In the genomic region with DNA sequence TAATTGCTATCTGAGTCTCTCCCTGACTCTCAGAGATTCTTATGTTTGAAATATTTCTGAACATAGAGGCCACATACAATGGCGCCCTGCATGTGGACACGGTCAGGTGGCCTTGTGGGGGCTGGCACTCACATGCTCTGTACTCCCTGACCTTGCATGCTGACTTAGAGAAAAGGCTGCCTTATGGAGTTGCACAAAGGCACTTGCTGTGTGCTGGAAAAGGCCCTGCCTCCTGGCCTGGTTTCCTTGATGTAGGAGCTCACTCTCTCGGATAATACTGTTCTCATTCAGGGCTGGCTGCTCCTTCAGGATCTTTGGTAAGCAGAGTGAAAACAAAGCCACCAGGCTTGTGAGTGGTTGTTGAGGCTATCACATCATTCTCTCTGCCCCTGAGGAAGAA, we compare ENCODE assay signal across 16 mouse cellular contexts. TPM values are rescaled to one million over a fixed set of nuclear protein-coding genes. Genes with fewer than 3 reads are reported as not detected.
DNase-seq lines count a peak whose midpoint lies in the region; ATAC-seq and TF ChIP-seq lines count a peak whose summit lies in the region.
"Had no signal": no experiment of that assay in that cellular context is flagged by ENCODE, and none has a peak within 500 bp of the region (broad histone marks: within the 10 kb centered on the region; RNA-seq: fewer than 3 reads in every experiment).

No protein-coding gene starts in this region.

- H3K27me3 ChIP-seq in kidney, adult 2 months (replicated peaks; ENCODE audit: control insufficient read depth, insufficient read depth, low read length), result no peaks in the 10 kb centered on the region
- H3K27me3 ChIP-seq in embryonic facial prominence, embryonic 14.5 days (replicated peaks; ENCODE audit: control insufficient read depth, insufficient read depth, low read length), result no peaks in the 10 kb centered on the region
- H3K27me3 ChIP-seq in kidney, embryonic 16.5 days (ENCODE audit: insufficient read depth, low read length), result no peaks in the 10 kb centered on the region
- no peaks in the 10 kb centered on the region for H3K27me3 ChIP-seq in neural tube, embryonic 14.5 days (ENCODE audit: control insufficient read depth, insufficient read depth, low read length)
- H3K27me3 ChIP-seq: CH12.LX; limb, embryonic 12.5 days had no signal

- peak; percentile 47 for DNase-seq in kidney, adult 2 months
- no peak for DNase-seq in kidney, postnatal 14 days
- peak; percentile 27 for DNase-seq in embryonic facial prominence, embryonic 14.5 days (ENCODE audit: low spot score)
- no peak for DNase-seq in adrenal gland, adult 8-10 months
- no peak for DNase-seq in thymus, postnatal 0 days (ENCODE audit: low spot score)
- DNase-seq: cerebellum, adult 9-10 months; embryo, embryonic 11 days; gastrocnemius, postnatal 14 days; heart, postnatal 14 days; lung, postnatal 4 days; right cerebral cortex, postnatal 4 days had no signal

- H3K4me2 ChIP-seq in embryonic facial prominence, embryonic 14.5 days (ENCODE audit: low read depth, low read length), result no peak overlapping the region
- H3K4me2 ChIP-seq in kidney, embryonic 16.5 days (replicated peaks; ENCODE audit: low read depth, low read length), result no peak overlapping the region
- no peak overlapping the region for H3K4me2 ChIP-seq in neural tube, embryonic 14.5 days (ENCODE audit: low read depth, low read length)
- H3K4me2 ChIP-seq: limb, embryonic 12.5 days had no signal

- 27% methylated on average over 3 of the region's 3 CpGs for WGBS in kidney, adult 2 months
- WGBS in embryonic facial prominence, embryonic 14.5 days, result 61% methylated on average over 3 of the region's 3 CpGs
- WGBS in kidney, embryonic 16.5 days, result 59% methylated on average over 3 of the region's 3 CpGs
- WGBS in neural tube, embryonic 14.5 days, result 47% methylated on average over 3 of the region's 3 CpGs

- no peak overlapping the region for H3K4me3 ChIP-seq in kidney, adult 2 months (ENCODE audit: insufficient read depth, low read depth, low read length)
- H3K4me3 ChIP-seq in embryonic facial prominence, embryonic 14.5 days (ENCODE audit: low read depth, low read length), result no peak overlapping the region
- H3K4me3 ChIP-seq in kidney, embryonic 16.5 days (ENCODE audit: low read length), result no peak overlapping the region
- H3K4me3 ChIP-seq in neural tube, embryonic 14.5 days (ENCODE audit: low read depth, low read length), result no peak overlapping the region
- H3K4me3 ChIP-seq: limb, embryonic 12.5 days had no signal

- H3K9me3 ChIP-seq in embryonic facial prominence, embryonic 14.5 days (ENCODE audit: control insufficient read depth, low read length), result no peaks in the 10 kb centered on the region
- H3K9me3 ChIP-seq in kidney, embryonic 16.5 days (ENCODE audit: low read length), result no peaks in the 10 kb centered on the region
- no peaks in the 10 kb centered on the region for H3K9me3 ChIP-seq in neural tube, embryonic 14.5 days (ENCODE audit: control insufficient read depth, low read length)
- H3K9me3 ChIP-seq: limb, embryonic 12.5 days had no signal

- H3K27ac ChIP-seq in kidney, adult 2 months (ENCODE audit: insufficient read depth, low read depth, low read length), result peak overlapping the region; percentile 14; the same call in 1 of the 2 replicates
- no peak overlapping the region for H3K27ac ChIP-seq in embryonic facial prominence, embryonic 14.5 days (replicated peaks; ENCODE audit: low read depth, low read length)
- H3K27ac ChIP-seq in kidney, embryonic 16.5 days (ENCODE audit: low read length), result peak overlapping the region; percentile 63
- H3K27ac ChIP-seq in neural tube, embryonic 14.5 days (ENCODE audit: low read depth, low read length), result peak overlapping the region; percentile 34; the same call in 1 of the 2 replicates

- no peak for TF ChIP-seq CTCF in kidney, adult 2 months (conservative IDR thresholded peaks at IDR 0.05; ENCODE audit: insufficient read depth, insufficient read length, low read depth, low read length)

- no peak overlapping the region for H3K9ac ChIP-seq in embryonic facial prominence, embryonic 14.5 days (ENCODE audit: low read depth, low read length)
- H3K9ac ChIP-seq in kidney, embryonic 16.5 days (replicated peaks; ENCODE audit: low read length), result no peak overlapping the region
- H3K9ac ChIP-seq in neural tube, embryonic 14.5 days (replicated peaks; ENCODE audit: low read depth, low read length), result no peak overlapping the region
- H3K9ac ChIP-seq: limb, embryonic 12.5 days had no signal

- H3K4me1 ChIP-seq in kidney, adult 2 months (ENCODE audit: control insufficient read depth, insufficient read depth, low read length), result peaks cover 42% of the 10 kb centered on the region
- peaks cover 10% of the 10 kb centered on the region for H3K4me1 ChIP-seq in embryonic facial prominence, embryonic 14.5 days (ENCODE audit: control insufficient read depth, insufficient read depth, low read length)
- H3K4me1 ChIP-seq in kidney, embryonic 16.5 days (ENCODE audit: insufficient read depth, low read length), result peaks cover 33% of the 10 kb centered on the region
- H3K4me1 ChIP-seq in neural tube, embryonic 14.5 days (ENCODE audit: control insufficient read depth, insufficient read depth, low read length), result peaks cover 16% of the 10 kb centered on the region

- no peak for ATAC-seq in embryonic facial prominence, embryonic 14.5 days (ENCODE audit: low read depth)
- ATAC-seq in kidney, embryonic 16.5 days (ENCODE audit: low FRiP score, low TSS enrichment), result no peak
- no peak for ATAC-seq in neural tube, embryonic 14.5 days (ENCODE audit: low read depth)
- no peak for ATAC-seq in megakaryocyte, adult 5-6 weeks (ENCODE audit: poor library complexity, severe bottlenecking)

- no peak for TF ChIP-seq POLR2A in kidney, adult 2 months (IDR thresholded peaks at IDR 0.05; ENCODE audit: low read depth, low read length)

- H3K36me3 ChIP-seq in kidney, adult 2 months (ENCODE audit: control insufficient read depth, insufficient read depth, low read length), result no peaks in the 10 kb centered on the region
- H3K36me3 ChIP-seq in embryonic facial prominence, embryonic 14.5 days (ENCODE audit: control insufficient read depth, insufficient read depth, low read length), result no peaks in the 10 kb centered on the region
- no peaks in the 10 kb centered on the region for H3K36me3 ChIP-seq in kidney, embryonic 16.5 days (ENCODE audit: insufficient read depth, low read length)
- H3K36me3 ChIP-seq in neural tube, embryonic 14.5 days (ENCODE audit: control insufficient read depth, insufficient read depth, low read length), result no peaks in the 10 kb centered on the region
- H3K36me3 ChIP-seq: limb, embryonic 12.5 days had no signal

RNA-seq across cellular contexts. Expression of a gene that starts 12.3 kb away (rescaled TPM):
- 2.8 and 3.1 TPM in 2 replicates for polyA plus RNA-seq in kidney, adult 2 months (2012; rRNA removed)
- 2.2 and 2.9 TPM in 2 replicates for polyA plus RNA-seq in embryonic facial prominence, embryonic 14.5 days (2014; fragmentation: Nextera tagmentation; extraction: Ambion mirVana)
- 5.4 and 6.3 TPM in 2 replicates for polyA plus RNA-seq in kidney, embryonic 16.5 days (2015; fragmentation: Nextera tagmentation; extraction: Ambion mirVana)
- 0.12 and 0.23 TPM in 2 replicates for polyA plus RNA-seq in neural tube, embryonic 14.5 days (2014; fragmentation: Nextera tagmentation; extraction: Ambion mirVana)
- total RNA-seq in megakaryocyte, adult 5-6 weeks (2015), result 1.0 and 1.5 TPM in 2 replicates
- 1.7 and 2.6 TPM in 2 replicates for total RNA-seq in megakaryocyte, adult 5-6 weeks (2017)
- total RNA-seq in adrenal gland, adult 8-10 months (2022), result under 1 TPM in 3 of 4 experiments, not detected in 1; 0.35 to 0.59 (median 0.38) TPM
- polyA plus RNA-seq in thymus, postnatal 0 days (2015; fragmentation: Nextera tagmentation; extraction: Ambion mirVana), result 5.1 and 5.4 TPM in 2 replicates

RNA-seq across cellular contexts. Expression of a gene that starts 27.1 kb away (rescaled TPM):
- polyA plus RNA-seq in kidney, adult 2 months (2012; rRNA removed), result 12.1 and 14.2 TPM in 2 replicates
- polyA plus RNA-seq in embryonic facial prominence, embryonic 14.5 days (2014; fragmentation: Nextera tagmentation; extraction: Ambion mirVana), result 12.5 and 16.1 TPM in 2 replicates
- polyA plus RNA-seq in kidney, embryonic 16.5 days (2015; fragmentation: Nextera tagmentation; extraction: Ambion mirVana), result 27.4 and 33.9 TPM in 2 replicates
- 26.5 and 27.4 TPM in 2 replicates for polyA plus RNA-seq in neural tube, embryonic 14.5 days (2014; fragmentation: Nextera tagmentation; extraction: Ambion mirVana)
- 41.6 and 54.7 TPM in 2 replicates for total RNA-seq in megakaryocyte, adult 5-6 weeks (2015)
- total RNA-seq in megakaryocyte, adult 5-6 weeks (2017), result 32.1 and 40.2 TPM in 2 replicates
- 10 to 100 TPM; 61.4 to 85.1 (median 69.2) TPM for total RNA-seq in adrenal gland, adult 8-10 months (2022)
- polyA plus RNA-seq in thymus, postnatal 0 days (2015; fragmentation: Nextera tagmentation; extraction: Ambion mirVana), result 16.2 and 23.9 TPM in 2 replicates

Comparison
In these comparisons a context has a peak if more than half of its experiments do, and no peak if none do; other contexts are left out.
1. DNase-seq: peak in kidney, adult 2 months (single experiment) and embryonic facial prominence, embryonic 14.5 days (single experiment); none in kidney, postnatal 14 days (single experiment), adrenal gland, adult 8-10 months (single experiment) and thymus, postnatal 0 days (single experiment).